Mouse (Mus musculus): ENCODE data around the gene Tmprss7.

DNA sequence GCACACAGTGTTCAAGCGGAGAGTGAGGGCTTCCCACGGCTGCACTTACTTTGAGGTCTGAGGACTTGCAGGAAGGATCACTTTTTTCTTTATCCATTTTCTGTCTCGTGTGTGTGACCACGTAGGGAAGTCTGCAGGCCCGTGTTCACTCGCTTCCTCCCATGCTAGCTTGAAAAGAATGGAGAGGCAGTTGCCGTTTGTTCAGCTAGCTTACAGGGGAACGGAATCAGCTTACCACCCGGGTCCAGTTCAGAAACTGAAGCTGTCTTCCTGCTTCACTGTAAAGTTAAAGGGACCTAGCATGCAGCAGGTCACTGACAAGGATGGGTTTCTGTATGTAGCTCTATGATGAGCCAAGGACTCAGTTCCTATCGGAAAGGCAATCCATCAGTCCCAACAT, at the start of gene Tmprss7:
- TF ChIP-seq CTCF (IDR thresholded peaks at IDR 0.05; ENCODE audit: low read depth, low read length) (no peak), POLR2A (IDR thresholded peaks at IDR 0.05; ENCODE audit: extremely low read depth, insufficient read depth, low read length) (no peak)

All from liver, adult 2 months (tissue).